Mouse (Mus musculus): Measurements from ENCODE around the gene Gm21962. TPM values are rescaled to one million over a fixed set of nuclear protein-coding genes. Genes with fewer than 3 reads are reported as not detected.
"Not testable (repeated sequence)": the region's sequence is repeated elsewhere in the genome, so short reads cannot be mapped to it uniquely, and the experiment has no call there.

The Gm21962 gene
- not detected for total RNA-seq (2021)
- long read RNA-seq, experiment 1: 0 reads
- long read RNA-seq, experiment 2: 0 reads

- DNase-seq: not testable (repeated sequence)
Observed at GRCm38 (mm10) chr3:137671224-137671623, at the start of gene Gm21962. Gene Gm21962 (plus strand): TSS chr3:137671524.

GRCm38 (mm10) chr3:137622091-137622490, 49.2 kb upstream of the Gm21962 start:
- DNase-seq: peak in 1 of 2 experiments; percentile 30

- DNase-seq: no peak
Observed at GRCm38 (mm10) chr3:137622895-137623580, 48.3 kb upstream of the Gm21962 start.

- peak; percentile 70 to 73 for DNase-seq
Observed at GRCm38 (mm10) chr3:137623581-137624362, 47.6 kb upstream of the Gm21962 start.

GRCm38 (mm10) chr3:137625054-137625453, 46.3 kb upstream of the Gm21962 start:
- DNase-seq: peak; percentile 19 to 28

- DNase-seq: no peak
Observed at GRCm38 (mm10) chr3:137633726-137634125, 37.6 kb upstream of the Gm21962 start.

GRCm38 (mm10) chr3:137636571-137636970, 34.8 kb upstream of the Gm21962 start:
- DNase-seq: no peak

GRCm38 (mm10) chr3:137641238-137641637, 30.1 kb upstream of the Gm21962 start:
- no peak for DNase-seq

GRCm38 (mm10) chr3:137642137-137642536, 29.2 kb upstream of the Gm21962 start:
- DNase-seq: no peak

GRCm38 (mm10) chr3:137642568-137642967, 28.8 kb upstream of the Gm21962 start:
- DNase-seq: no peak

- DNase-seq: no peak
Observed at GRCm38 (mm10) chr3:137644081-137644480, 27.2 kb upstream of the Gm21962 start.

- no peak for DNase-seq
Observed at GRCm38 (mm10) chr3:137644947-137645346, 26.4 kb upstream of the Gm21962 start.

- DNase-seq: no peak
Observed at GRCm38 (mm10) chr3:137647427-137648100, 23.8 kb upstream of the Gm21962 start.

- no peak for DNase-seq
Observed at GRCm38 (mm10) chr3:137649112-137649511, 22.2 kb upstream of the Gm21962 start.

- no peak for DNase-seq
Observed at GRCm38 (mm10) chr3:137652853-137653252, 18.5 kb upstream of the Gm21962 start.

GRCm38 (mm10) chr3:137680923-137681322, 9.6 kb downstream of the Gm21962 start:
- peak; percentile 53 for DNase-seq

- no peak for DNase-seq
Observed at GRCm38 (mm10) chr3:137682911-137683806, 11.8 kb downstream of the Gm21962 start.

GRCm38 (mm10) chr3:137683807-137684403, 12.6 kb downstream of the Gm21962 start:
- DNase-seq: no peak

- DNase-seq: no peak
Observed at GRCm38 (mm10) chr3:137686932-137687331, 15.6 kb downstream of the Gm21962 start.

GRCm38 (mm10) chr3:137691503-137691902, 20.2 kb downstream of the Gm21962 start:
- DNase-seq: no peak

- peak; percentile 4 to 19 for DNase-seq
Observed at GRCm38 (mm10) chr3:137715946-137716345, 44.6 kb downstream of the Gm21962 start.

Data from heart, adult 18-20 months (tissue).